Mouse (Mus musculus) heart, embryonic 11.5 days (tissue): ENCODE data around the gene B4galnt4. TPM values are rescaled to one million over a fixed set of nuclear protein-coding genes. Genes with fewer than 3 reads are reported as not detected.

ENCODE experiments used
- ATAC-seq: fragments of 200-750 bp; cut with Nextera tagmentation; replicated peaks from 2 replicates; pipeline ENCODE4 v1.8.0; 2017; ENCODE audit warnings: moderate library complexity; ENCODE audit not compliant: insufficient number of reproducible peaks, low FRiP score, low TSS enrichment
- H3K27ac ChIP-seq: fragments of 300-500 bp; sonication (generic); 2 replicates; pipeline ENCODE4 v1.5.1; 2014; ENCODE audit warnings: mild to moderate bottlenecking, low read depth, low read length
- H3K27me3 ChIP-seq: fragments of 300-500 bp; sonication (generic); 2 replicates; pipeline ENCODE4 v1.6.1; 2014; ENCODE audit warnings: mild to moderate bottlenecking, low read length, mixed read lengths; ENCODE audit not compliant: control insufficient read depth, insufficient read depth
- H3K36me3 ChIP-seq: fragments of 300-500 bp; sonication (generic); 2 replicates; pipeline ENCODE4 v1.6.1; 2014; ENCODE audit warnings: mild to moderate bottlenecking, low read length, moderate library complexity, mixed read lengths; ENCODE audit not compliant: control insufficient read depth, insufficient read depth
- H3K4me1 ChIP-seq: fragments of 300-500 bp; sonication (generic); 2 replicates; pipeline ENCODE4 v1.6.1; 2014; ENCODE audit warnings: low read length; ENCODE audit not compliant: control insufficient read depth, insufficient read depth
- H3K4me2 ChIP-seq: fragments of 300-500 bp; sonication (generic); 2 replicates; pipeline ENCODE4 v1.6.1; 2014; ENCODE audit warnings: mild to moderate bottlenecking, moderate library complexity
- H3K4me3 ChIP-seq: fragments of 300-500 bp; sonication (generic); 2 replicates; pipeline ENCODE4 v1.5.1; 2014; ENCODE audit warnings: low read depth, low read length
- H3K9ac ChIP-seq: fragments of 300-500 bp; sonication (generic); 2 replicates; pipeline ENCODE4 v1.6.1; 2014; ENCODE audit warnings: mild to moderate bottlenecking, low read depth, low read length, moderate library complexity
- H3K9me3 ChIP-seq: fragments of 300-500 bp; sonication (generic); replicated peaks from 2 replicates; pipeline ENCODE4 v1.6.1; 2016; ENCODE audit warnings: low read length; ENCODE audit not compliant: control insufficient read depth
- WGBS: fragments of 180-500 bp; shearing (Covaris S2); extraction: QIAGEN DNeasy Blood & Tissue Kit; methylation state at CpG from one replicate; pipeline ENCODE4 v1.1.7; 2014; ENCODE audit not compliant: insufficient replicate concordance; 5-methylcytosine and 5-hydroxymethylcytosine counted together
- polyA plus RNA-seq: library from polyadenylated mRNA; unstranded; fragments of >200 nt; fragmentation: Nextera tagmentation; extraction: Ambion mirVana; gene quantifications from 2 replicates; pipeline ENCODE4 v1.2.1, GENCODE M21; 2014

Gene B4galnt4
- polyA plus RNA-seq, 1 experiment from 2014 or later, result 2.6 TPM

DNA sequence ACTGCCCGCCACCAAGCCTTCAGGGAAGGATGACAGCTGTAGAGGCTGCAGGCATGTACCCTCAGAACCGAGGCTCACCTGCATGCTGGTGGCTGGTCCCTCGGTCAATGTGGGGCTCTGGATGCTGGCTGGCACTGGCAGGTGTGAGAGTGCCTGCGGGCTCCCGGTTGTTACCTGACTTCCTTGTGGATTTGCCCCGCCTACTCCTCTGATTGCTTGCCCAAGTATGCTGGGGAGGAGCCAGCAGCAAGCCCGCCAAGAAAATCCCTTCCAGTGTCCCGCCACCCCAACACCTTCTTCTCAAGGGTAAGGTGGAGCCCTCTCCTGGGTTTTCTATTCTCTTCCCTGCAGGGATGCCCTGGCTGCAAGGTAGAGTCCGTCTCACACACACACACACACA is 56.7 kb downstream of the B4galnt4 start, which contains the start of gene Ano9:
Gene Ano9 (minus strand): TSS at position 171 of the 400 bp plus-strand sequence.
- no peak within 1 kb of the TSS for H3K4me3 ChIP-seq
- 16% methylated on average over 9 of the region's 9 CpGs for WGBS
- peak within 1 kb of the TSS; percentile 31 for H3K4me2 ChIP-seq
- no peak for ATAC-seq
- no peak within 1 kb of the TSS for H3K27ac ChIP-seq
- H3K36me3 ChIP-seq, result no peaks in the 10 kb centered on the region
- no peaks in the 10 kb centered on the region for H3K9me3 ChIP-seq
- peaks cover 20% of the 10 kb centered on the region for H3K27me3 ChIP-seq
- H3K9ac ChIP-seq, result no peak within 1 kb of the TSS
- H3K4me1 ChIP-seq, result no peaks in the 10 kb centered on the region

- no peaks in the 10 kb centered on the region for H3K4me1 ChIP-seq
- peaks cover 20% of the 10 kb centered on the region for H3K27me3 ChIP-seq
- no peaks in the 10 kb centered on the region for H3K9me3 ChIP-seq
- 62% methylated on average over 3 of the region's 3 CpGs for WGBS
- H3K36me3 ChIP-seq, result no peaks in the 10 kb centered on the region
- H3K4me2 ChIP-seq, result no peak overlapping the region
- no peak overlapping the region for H3K4me3 ChIP-seq
- no peak overlapping the region for H3K27ac ChIP-seq
- no peak for ATAC-seq
- H3K9ac ChIP-seq, result no peak overlapping the region
These were observed 58.6 kb downstream of the B4galnt4 start for GRCm38 (mm10) chr7:141119487-141119886.

GRCm38 (mm10) chr7:141120605-141121004 is 59.7 kb downstream of the B4galnt4 start:
- peaks cover 20% of the 10 kb centered on the region for H3K27me3 ChIP-seq
- H3K4me1 ChIP-seq, result no peaks in the 10 kb centered on the region
- H3K9ac ChIP-seq, result no peak overlapping the region
- H3K27ac ChIP-seq, result no peak overlapping the region
- H3K36me3 ChIP-seq, result no peaks in the 10 kb centered on the region
- no peak overlapping the region for H3K4me2 ChIP-seq
- no peak overlapping the region for H3K4me3 ChIP-seq
- no peak for ATAC-seq
- 82% methylated on average over 3 of the region's 3 CpGs for WGBS
- no peaks in the 10 kb centered on the region for H3K9me3 ChIP-seq

GRCm38 (mm10) chr7:141121051-141121531 is 60.2 kb downstream of the B4galnt4 start:
- Histone ChIP-seq H3K4me2 (no peak overlapping the region), H3K36me3 (no peaks in the 10 kb centered on the region), H3K4me3 (no peak overlapping the region), H3K9ac (no peak overlapping the region), H3K27ac (no peak overlapping the region), H3K27me3 (peaks cover 20% of the 10 kb centered on the region), H3K4me1 (no peaks in the 10 kb centered on the region), H3K9me3 (no peaks in the 10 kb centered on the region)
- ATAC-seq, result no peak
- 76% methylated on average over 5 of the region's 5 CpGs for WGBS

Other genes starting within 250 kb of the B4galnt4 start
- gene Zfp941, start 238.9 kb upstream of the B4galnt4 start, polyA plus RNA-seq, result 0.93 and 1.0 TPM in 2 replicates
- gene Urah, start 226.1 kb upstream of the B4galnt4 start, polyA plus RNA-seq, result not detected in 2 replicates
- not detected in 2 replicates for gene Scgb1c1, start 215.6 kb upstream of the B4galnt4 start, polyA plus RNA-seq
- gene Odf3, start 213.3 kb upstream of the B4galnt4 start, polyA plus RNA-seq, result not detected in 2 replicates
- gene Gm45785, start 204.8 kb upstream of the B4galnt4 start, polyA plus RNA-seq, result not detected in 2 replicates
- gene Ric8a, start 204.1 kb upstream of the B4galnt4 start, polyA plus RNA-seq, result 38.9 and 47.8 TPM in 2 replicates
- gene Bet1l, start 203.5 kb upstream of the B4galnt4 start, polyA plus RNA-seq, result 29.4 and 30.8 TPM in 2 replicates
- 102 and 139 TPM in 2 replicates for gene Psmd13, start 179.1 kb upstream of the B4galnt4 start, polyA plus RNA-seq
- gene Sirt3, start 178.8 kb upstream of the B4galnt4 start, polyA plus RNA-seq, result 31.9 and 34.8 TPM in 2 replicates
- gene Cox8b, start 160.7 kb upstream of the B4galnt4 start, polyA plus RNA-seq, result 69.2 and 75.4 TPM in 2 replicates
- not detected in 2 replicates for gene Nlrp6, start 140.2 kb upstream of the B4galnt4 start, polyA plus RNA-seq
- 11.1 and 12.0 TPM in 2 replicates for gene Pgghg, start 119.7 kb upstream of the B4galnt4 start, polyA plus RNA-seq
- gene Ifitm5, start 110.8 kb upstream of the B4galnt4 start, polyA plus RNA-seq, result 0.34 TPM in 1 of 2 replicates, not detected in the other
- 0.46 TPM in 1 of 2 replicates, not detected in the other for gene Gm45717, start 105.2 kb upstream of the B4galnt4 start, polyA plus RNA-seq
- gene Ifitm2, start 105.1 kb upstream of the B4galnt4 start, polyA plus RNA-seq, result 420 and 429 TPM in 2 replicates
- gene Ifitm1, start 93.9 kb upstream of the B4galnt4 start, polyA plus RNA-seq, result 4.8 and 7.6 TPM in 2 replicates
- gene Ifitm3, start 50.3 kb upstream of the B4galnt4 start, polyA plus RNA-seq, result 32.5 and 36.2 TPM in 2 replicates
- gene Ifitm6, start 43.2 kb upstream of the B4galnt4 start, polyA plus RNA-seq, result 0.26 TPM in 1 of 2 replicates, not detected in the other
- not detected in 2 replicates for gene Gm17387, start 32.0 kb upstream of the B4galnt4 start, polyA plus RNA-seq
- 0.67 and 0.68 TPM in 2 replicates for gene Pkp3, start 17.1 kb downstream of the B4galnt4 start, polyA plus RNA-seq
- 2.3 and 3.0 TPM in 2 replicates for gene Sigirr, start 39.5 kb downstream of the B4galnt4 start, polyA plus RNA-seq
- gene Ano9, start 56.7 kb downstream of the B4galnt4 start, polyA plus RNA-seq, result 0.31 TPM in 1 of 2 replicates, not detected in the other
- 65.0 and 71.2 TPM in 2 replicates for gene Ptdss2, start 61.3 kb downstream of the B4galnt4 start, polyA plus RNA-seq
- gene Rnh1, start 111.8 kb downstream of the B4galnt4 start, polyA plus RNA-seq, result 95.3 and 103 TPM in 2 replicates
- gene Hras, start 132.9 kb downstream of the B4galnt4 start, polyA plus RNA-seq, result 73.1 and 80.9 TPM in 2 replicates
- gene Lrrc56, start 133.1 kb downstream of the B4galnt4 start, polyA plus RNA-seq, result 1.6 TPM in 2 replicates
- gene Lmntd2, start 153.0 kb downstream of the B4galnt4 start, polyA plus RNA-seq, result 0.46 and 0.99 TPM in 2 replicates
- 14.3 and 17.5 TPM in 2 replicates for gene Rassf7, start 154.8 kb downstream of the B4galnt4 start, polyA plus RNA-seq
- gene Phrf1, start 167.7 kb downstream of the B4galnt4 start, polyA plus RNA-seq, result 50.2 and 51.1 TPM in 2 replicates
- 0.99 and 1.2 TPM in 2 replicates for gene Irf7, start 205.4 kb downstream of the B4galnt4 start, polyA plus RNA-seq
- gene Cdhr5, start 215.7 kb downstream of the B4galnt4 start, polyA plus RNA-seq, result not detected in 2 replicates
- 2.2 and 3.0 TPM in 2 replicates for gene Sct, start 218.0 kb downstream of the B4galnt4 start, polyA plus RNA-seq
- gene Drd4, start 230.9 kb downstream of the B4galnt4 start, polyA plus RNA-seq, result 0.10 and 0.17 TPM in 2 replicates